Mouse (Mus musculus) monocyte, adult 2 months (primary cell): Measurements from ENCODE around the gene Nbea.
"Not testable (repeated sequence)": the region's sequence is repeated elsewhere in the genome, so short reads cannot be mapped to it uniquely, and the experiment has no call there.

Source experiments
- DNase-seq, 2 experiments: peaks; one replicate each; pipeline ENCODE4 v3.0.0; 2022; ENCODE audit warnings: low spot score in 2 of 2, low read depth in 1 of 2

The Nbea gene

DNA sequence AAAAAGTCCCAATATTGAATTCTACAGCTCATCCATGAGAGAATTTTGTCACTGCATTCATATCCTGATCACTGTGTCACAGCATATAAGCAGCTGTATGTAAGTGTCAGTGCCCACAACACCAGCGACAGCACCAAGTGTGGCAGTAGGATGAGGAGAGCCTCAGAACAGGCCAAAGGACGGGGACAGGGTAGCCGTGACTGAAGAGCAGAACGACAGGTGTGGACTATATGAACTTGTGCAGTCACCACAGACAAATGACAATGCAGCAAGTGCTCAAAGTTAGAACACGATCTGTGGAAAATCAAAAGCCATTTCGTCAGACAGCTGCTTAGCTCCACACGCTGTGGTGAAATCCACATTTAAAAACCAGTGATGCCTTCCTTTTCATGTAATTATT, 509.3 kb downstream of the Nbea start:
- no peak for DNase-seq

DNA sequence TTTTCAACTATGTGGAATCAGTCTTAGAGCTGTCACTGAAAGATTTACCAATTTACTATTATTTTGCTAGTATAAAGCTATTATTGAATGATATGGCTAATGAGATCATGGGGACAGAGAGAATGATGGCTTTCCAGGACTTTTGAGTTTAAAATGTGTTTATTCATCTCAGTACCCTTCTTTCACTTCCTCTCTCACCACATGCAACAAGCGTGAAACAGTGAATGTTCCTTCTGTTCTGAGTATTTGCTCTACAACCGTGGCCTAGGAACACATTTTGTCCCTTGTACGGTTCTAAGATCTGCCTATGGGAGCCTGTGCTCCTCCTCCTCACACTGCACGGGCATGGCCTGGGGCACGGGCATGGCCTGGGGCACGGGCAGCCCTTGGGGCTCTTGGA, 516.5 kb downstream of the Nbea start:
- no peak for DNase-seq

DNA sequence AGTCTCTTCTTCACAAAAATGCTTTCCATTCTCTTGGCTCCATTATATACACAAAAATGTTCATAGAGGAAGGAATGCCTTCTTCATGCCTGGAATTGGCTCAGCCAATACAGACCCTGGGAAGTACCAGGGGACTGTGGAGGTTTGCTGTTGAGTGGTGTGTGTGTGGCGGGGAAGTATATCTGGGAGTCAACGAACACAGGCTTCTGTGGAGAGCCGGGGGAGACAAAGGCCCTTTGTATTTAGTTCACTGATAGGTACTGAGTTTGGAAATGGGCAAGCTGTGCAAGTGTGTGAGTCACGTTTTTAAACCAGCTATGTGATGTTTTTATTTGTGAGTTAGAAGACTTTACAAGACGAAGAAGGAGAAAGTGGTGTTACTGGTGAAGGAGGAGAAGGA, 517.6 kb downstream of the Nbea start:
- no peak for DNase-seq

DNA sequence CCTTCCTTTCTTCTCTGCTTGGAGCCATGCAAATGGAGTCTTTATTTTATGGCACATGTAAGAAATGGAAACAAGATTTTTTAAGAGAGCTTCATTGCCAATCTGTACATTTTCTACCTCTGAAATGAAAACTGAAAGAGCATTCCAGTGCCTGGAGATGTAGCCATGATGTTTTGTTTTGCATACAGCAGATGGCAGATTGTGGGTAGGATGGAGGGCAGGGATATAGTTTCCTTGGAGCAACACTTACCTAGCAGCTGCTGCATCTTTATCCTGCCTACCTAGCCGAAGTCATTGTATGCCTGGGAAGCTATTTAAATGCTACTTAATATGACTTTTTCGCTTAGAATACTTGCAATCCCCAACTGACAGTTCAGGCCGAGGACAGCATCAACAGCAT, 518.8 kb downstream of the Nbea start:
- no peak for DNase-seq

DNA sequence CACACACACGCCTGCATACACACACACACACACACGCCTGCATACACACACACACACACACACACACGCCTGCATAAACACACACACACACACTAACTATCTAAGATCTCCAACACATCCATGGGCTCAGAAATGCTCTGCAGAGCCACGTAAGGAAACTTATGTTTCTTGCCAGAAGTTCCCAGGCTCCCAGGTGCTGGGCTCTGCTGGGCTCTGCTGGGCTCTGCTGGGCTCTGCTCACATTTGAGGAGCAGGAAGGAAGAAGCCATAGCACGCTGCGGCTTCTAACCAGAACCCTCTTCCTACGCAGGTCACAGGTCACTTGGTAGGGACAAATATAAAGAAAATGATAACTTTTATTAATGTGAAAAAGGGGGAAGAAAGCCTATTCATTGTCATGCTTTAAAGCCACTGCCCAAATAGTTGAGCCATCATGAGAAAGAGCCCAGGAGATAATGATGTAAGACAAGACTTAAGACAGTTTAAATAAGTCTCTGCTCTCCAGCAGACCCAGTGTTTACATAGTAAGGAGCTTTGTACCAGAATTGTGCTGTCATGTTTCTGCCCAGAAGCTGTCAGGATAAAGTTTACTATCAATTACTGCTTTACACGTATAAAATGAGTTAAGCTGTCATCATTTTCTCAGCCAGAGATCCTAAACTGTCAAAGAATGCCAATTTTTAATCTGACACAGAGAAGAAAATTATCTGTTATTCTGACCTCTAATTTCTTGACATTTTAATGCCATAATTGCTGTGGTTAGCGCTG, 521.6 kb downstream of the Nbea start:
- DNase-seq = no peak

DNA sequence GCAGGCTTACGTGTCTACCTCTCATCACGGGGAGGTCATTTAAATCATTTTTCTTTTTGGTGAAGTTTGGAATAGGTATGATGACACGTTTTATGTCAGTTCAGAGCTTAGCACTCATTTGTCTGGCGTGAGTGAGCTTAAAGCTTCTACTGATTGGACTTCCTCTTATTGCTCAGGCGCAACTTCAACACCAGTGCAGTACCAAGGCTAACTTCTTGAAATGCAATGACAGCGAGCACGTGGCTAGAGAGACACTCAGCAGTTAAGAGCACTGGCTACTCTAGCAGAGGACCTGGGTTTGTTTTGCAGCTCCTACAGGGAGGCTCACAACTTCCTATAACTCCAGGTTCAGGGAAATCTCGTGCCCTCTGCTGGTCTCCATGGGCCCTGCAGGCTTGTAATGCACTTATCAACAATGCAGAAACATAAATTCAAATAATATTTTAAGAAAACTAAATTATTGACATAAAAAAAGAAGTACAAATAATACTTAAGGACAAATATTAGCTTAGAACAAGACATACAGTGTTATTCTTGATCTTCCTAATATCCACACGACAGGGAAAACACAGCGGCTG, 523.2 kb downstream of the Nbea start:
- DNase-seq = no peak

DNA sequence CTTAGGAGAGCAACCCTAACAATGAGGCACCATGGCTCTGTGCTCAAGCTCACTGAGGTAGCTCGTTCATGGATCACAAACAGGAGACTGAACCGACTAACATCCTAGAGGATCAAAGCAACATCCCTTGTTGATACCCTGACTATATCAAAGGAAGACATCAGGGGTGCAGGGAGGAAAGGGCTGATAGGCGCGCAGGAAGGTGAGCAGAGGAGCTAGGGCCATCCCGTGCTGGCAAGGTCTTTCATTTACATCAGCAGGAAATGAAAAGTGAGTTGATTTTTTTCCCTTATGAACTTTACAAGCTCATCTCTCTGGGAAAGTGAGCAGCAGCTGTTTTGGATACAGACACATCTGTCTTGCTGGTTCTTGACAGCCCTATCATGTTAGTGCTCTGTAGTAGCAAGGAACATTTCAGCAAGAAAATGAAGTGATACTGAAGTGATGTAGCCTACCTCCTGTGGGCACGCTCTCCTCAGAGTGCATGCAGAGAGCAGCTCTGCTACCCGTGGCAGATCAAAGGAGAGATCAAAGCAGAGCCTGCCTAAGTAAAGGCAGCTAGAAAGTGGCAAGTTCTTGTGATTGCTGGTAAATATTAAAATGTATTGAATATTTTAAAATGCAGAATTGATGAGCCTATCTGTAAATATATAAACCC, 523.8 kb downstream of the Nbea start:
- DNase-seq = no peak

DNA sequence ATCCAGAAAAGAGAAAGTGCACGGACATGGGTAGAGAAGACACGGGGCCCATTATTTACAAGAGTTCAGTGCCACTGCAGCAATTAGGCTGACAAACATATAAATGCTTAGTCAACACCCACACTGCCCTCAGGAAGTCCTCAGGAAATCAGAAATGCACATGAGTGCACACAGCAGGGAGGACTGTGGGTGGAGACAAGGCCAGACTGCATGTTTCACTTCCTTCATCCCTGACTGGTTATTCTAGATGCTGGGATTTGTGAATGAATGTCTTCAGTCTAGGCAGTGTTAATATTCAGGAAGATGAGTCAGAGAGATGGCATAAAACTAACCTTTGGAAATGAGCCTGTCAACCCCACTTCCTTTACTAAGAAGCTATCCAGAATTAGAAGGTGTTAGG, 531.2 kb downstream of the Nbea start:
- DNase-seq = peak; percentile 3 to 45

DNA sequence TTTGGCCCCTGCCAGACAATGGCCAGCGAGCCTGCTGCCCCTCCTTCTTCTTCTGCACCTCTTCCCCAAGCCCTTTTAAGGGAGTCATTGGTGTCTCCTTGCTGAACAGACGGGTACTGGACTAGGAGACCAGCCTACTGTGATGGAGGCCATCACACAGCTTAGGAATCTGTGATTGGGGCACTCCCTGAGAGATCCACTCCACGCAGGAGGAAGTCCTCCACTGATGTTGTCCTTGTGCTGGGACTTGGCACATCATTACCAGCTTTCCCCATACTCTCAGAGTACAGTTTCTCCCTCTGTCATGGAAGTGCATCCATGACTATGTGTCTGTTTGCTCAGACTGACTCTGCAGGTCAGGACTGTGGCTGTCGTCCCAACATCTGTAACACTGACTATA, 531.6 kb downstream of the Nbea start:
- DNase-seq = no peak

DNA sequence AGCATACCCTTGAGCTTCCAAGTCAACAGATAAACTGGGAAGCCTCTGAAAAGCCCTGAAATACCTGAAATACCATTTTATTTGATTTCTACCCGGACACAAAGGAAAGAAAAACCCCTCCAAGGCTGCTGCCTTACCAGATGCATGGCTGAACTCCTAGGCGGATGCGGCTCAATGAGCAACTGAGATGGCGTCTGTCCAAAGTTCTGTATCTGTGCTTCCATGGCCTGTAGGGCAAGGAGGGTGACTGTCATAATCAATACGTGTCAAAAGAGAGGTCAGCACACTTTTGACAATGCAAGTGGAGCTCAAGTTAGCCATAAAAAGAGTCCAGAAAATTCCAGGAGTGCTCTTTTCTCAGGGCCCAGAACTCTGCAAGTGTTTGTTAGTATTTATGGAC, 534.0 kb downstream of the Nbea start:
- no peak for DNase-seq

DNA sequence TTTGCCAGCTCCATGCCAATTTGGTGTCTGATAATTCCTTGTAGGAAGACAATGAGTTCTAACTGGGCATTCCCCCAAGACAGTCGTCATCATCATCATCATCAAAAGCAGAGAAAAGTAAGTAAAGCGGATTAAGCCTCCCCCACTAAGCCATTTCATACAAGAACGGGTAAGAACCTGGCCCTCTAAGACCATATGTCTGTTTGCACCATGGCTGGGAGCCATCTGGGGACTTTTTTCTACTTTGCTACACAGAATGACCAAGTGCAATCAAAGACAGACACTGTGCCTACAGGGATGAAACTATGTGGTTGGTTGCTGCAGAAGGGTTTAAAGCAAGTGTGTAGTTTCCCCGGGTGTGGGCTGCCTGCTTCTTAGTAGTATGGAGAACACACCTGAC, 535.2 kb downstream of the Nbea start:
- DNase-seq = no peak

DNA sequence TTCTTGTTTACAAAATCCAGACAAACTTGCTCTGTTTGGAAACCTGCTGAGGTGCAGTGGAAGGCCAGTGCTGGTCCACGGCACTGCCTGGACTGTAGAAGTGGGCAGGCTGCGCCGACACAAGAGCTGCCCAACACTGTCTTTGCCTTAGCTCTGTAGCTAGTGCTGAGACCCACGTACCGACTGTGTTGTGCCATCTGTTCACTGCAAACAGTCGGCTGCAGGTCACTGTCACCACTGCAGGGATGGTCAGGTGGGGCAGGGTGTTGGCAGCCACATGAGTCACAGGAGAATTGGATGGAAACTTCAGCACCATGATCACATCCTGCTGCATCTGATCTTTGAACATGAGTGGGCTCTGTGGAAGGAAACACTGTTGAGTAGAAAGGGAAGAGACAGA, 536.3 kb downstream of the Nbea start:
- DNase-seq = no peak

DNA sequence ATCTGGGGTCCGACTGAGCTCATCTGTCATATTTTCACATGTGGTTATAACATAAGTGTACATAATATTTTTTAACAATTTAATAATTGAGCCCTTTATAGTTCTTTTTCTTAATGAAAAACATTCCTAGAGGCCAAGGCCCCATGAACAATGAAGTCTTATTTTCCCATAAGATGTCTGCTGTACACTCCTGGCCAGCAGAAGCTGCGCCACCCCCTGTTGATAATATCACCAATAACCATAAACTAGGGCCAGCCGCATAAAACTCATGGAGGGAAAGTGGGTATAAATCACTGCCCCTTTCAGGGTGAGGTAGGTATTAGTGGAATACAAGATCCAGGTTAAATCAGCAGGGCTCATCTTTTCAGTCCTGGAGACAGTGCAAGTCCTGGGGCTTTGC, 537.1 kb downstream of the Nbea start:
- DNase-seq = no peak

DNA sequence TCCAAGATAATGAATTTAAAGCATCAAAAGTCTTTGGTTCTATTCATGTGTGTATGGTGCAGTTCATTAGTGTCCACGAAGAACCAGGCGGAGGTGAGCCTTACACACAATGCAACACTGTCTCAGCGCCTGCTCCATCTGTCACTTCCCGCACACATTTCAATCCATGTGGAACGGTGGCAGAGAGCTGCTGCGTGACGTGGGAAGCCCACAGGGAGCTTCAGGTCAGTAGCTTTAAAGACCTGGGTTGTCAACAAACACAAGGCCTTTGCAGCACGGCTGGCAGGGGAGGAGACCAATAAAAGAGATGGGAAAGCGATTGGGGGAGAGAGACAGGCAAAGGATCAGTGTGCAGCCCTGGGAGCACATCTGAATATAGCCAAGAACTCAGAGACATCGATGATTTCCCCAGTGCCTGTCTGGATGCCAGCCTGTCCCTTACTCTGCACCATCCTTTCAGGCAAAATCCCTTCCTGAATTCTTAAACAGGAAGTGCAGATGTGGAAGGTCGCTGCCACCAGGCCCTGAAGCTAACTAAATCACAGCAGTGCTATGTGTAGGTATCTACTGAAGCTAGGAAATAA, 539.4 kb downstream of the Nbea start:
- no peak for DNase-seq

DNA sequence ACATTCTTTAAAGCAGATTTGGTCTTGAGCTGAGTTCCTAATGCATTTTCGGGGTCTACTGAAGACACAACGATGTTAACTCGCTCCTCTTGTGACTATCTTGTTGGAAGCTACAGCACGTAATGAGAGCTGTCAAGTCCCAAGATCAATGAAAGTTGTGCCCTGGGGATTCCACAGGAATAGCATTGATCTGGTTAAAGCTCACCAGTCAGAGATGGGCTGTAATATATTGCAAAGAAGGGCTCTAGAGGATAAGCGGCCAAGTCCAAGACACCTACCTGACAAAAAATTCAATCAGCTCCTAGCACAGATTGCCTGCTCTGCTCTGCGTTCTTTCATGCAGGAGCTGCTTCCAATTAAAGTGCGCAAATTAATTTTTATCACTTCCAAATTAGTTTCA, 545.8 kb downstream of the Nbea start:
- DNase-seq = no peak

DNA sequence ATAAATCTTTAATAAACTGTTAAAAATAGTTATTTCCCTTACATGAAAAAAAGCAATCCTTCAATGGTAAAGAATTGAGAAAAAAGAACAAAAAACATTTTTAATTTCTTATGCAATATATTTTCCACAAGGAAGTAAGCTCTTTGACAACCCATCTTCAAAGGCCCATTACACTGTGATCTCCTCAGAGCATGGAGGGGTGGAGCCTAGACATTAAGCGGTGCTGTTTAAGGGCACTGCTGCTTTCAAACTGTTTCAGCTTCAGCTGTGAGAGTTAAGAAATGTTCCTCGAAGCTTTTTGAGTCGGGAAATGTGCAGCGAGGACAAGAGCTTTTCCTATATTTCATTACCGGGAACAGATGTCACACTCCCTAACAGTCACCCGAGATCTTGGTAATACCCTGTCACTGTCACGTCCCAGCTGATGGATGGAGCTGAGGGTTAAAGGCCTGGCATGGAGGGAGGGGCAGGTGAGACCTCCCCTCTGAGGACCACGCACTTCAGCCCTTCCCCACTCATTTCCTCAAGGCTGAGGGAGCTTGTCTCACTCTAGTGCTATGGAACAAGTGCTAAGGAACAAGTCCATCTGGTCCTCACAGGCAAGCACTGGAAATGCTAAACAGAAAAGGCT, 547.8 kb downstream of the Nbea start:
- DNase-seq = no peak

DNA sequence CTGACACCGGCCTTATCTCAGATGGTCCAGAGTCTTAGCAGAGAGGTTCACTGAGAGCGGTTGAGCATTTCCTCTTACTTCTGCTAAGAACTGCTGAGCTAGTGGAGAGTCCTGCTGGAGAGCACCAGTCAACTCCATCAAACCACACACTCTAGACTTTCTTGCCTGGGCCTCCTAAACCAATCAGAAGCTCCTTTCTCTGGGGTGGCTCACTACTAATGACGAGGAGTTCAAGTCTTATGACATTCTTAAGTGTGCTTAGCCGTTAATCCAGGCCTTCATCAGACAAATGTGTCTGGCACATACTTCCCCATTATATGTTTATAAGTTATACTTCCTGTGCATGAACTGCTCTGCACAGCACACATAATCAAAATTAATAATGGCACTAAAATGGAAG, 556.4 kb downstream of the Nbea start:
- no peak for DNase-seq

DNA sequence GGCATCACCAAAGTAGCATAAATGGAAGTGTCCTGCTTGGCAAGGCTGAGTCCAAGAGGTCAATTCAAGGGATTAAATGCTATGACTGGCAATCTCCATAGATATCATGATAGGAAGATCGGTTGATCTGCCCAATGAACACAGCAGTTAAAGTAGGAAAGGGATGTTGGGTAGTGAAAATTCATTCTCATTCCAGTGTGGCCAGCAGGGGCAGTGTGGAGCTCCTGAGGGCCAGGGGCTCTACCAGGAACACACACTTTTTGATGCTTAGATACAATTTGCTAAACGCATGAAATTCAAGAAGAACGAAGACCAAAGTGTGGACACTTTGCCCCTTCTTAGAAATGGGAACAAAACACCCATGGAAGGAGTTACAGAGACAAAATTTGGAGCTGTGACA, 561.5 kb downstream of the Nbea start:
- DNase-seq = not testable (repeated sequence)

DNA sequence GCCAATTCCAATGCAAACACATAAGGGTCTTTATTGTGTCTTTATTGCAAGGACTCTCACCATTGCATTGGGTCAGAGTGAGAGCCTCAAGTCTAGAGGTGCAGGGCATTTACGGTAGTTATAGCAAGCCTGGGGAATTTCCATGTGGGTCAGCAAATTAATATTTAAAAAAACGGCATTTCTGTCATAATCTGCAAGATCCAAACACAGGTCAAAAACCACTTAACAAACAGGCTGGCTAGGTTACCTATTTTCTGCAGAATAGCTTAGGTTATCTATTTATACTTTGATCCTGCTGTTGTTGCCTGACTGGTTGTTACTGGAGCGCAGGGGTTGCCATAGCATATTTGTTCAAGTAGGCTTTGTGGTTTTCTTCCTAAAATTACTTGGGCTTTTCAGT, 565.1 kb downstream of the Nbea start:
- DNase-seq = no peak

DNA sequence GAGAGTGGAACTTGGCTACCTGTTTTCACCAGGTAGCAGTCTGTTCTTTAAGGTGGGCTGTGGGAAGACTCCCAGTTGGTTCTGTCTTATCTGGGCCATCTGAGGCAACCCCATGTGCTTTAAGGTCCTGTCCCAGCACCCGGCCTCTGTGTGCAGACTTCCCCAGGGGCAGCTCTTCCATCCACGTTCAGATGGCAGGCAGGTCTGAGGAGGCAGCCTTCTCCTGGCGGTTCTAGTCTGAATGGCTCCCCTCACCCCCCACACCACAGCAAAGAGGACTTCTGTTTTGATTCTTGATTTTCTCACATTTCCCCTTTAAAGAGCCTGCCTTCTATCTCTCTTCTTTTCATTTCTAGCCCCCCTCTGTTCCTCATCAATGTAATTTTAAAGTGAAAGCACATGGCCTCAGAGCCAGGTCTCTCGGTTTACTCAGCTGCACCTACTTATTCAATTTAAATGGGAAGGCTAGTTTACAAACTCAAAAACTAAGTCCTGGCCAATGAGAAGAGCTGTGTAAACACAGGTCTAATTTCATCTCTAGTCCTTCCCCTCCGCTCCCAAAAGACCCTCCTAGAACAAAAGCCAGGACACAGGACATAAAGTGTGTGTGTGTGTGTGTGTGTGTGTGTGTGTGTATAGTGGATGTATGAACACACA, 570.9 kb downstream of the Nbea start:
- no peak for DNase-seq

DNA sequence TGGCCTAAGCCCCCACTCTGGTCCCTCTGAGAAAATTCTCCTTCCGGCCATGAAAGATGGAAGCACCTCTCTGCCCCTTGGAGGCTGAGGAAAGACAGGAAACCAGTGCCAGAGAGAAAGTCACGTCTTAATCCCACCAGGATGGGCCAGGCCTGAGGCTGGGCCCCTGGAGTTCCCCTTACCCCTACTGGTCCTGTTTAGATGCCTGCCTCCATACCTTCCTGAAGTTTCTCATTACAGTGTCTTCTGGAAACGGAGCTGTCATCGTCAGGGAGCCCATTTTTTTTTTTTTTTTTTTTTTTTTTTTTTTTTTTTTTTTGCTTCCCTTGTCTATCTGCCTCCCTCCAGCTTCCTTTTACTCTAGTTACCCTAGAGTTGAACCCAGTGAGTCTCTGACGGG, 571.5 kb downstream of the Nbea start:
- DNase-seq = no peak
